Mouse (Mus musculus) small intestine, adult 2 months (tissue): ENCODE results near the gene Pbp2.

ENCODE experiments used
- CTCF ChIP-seq: fragments of 200-500 bp; IDR thresholded peaks from 2 replicates; pipeline ENCODE4 v1.5.1; 2012; ENCODE audit warnings: low read depth, mild to moderate bottlenecking, control low read depth, inconsistent platforms, low read length, moderate library complexity, mixed read lengths; ENCODE audit not compliant: insufficient replicate concordance, insufficient read length; ENCODE audit errors: extremely low read depth
- POLR2A ChIP-seq: fragments of 200-500 bp; IDR thresholded peaks from 2 replicates; pipeline ENCODE4 v1.6.1; 2012; ENCODE audit warnings: low read depth, mild to moderate bottlenecking, control low read depth, inconsistent platforms, low read length, moderate library complexity

DNA sequence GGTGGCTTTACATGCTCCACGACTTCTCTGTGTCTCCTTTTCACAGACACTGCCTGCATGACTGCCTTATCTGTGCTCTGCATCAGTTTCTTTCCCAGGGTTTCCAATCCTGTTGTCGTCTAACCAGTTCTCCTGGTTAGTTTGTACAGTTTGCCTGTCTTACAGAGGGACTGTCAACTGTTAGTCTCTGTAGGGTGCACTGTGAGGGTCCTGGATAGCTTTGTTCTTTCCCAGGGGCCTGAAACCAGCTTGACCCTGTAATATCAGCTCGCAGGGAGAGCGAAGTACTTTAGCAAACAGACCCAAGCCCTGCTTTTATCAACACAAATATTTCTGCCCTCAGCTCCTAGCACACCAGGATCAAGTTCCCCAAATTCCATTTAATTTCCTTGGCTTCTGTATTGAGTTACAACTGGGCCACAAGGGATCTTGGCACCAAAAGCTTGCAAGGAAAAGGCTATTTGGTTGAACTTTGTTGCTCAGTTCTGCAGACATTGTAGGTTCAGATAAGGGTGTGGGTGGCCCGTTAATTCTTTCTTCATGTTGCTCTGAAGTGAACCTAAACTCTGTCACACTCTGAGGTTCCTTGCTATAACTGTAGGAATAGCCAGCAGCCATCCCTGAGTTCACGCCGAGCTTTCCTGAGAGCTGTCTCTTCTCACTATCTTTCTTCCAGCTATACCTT, 5.5 kb downstream of the Pbp2 start:
- no peak for TF ChIP-seq POLR2A
- no peak for TF ChIP-seq CTCF
